Mouse (Mus musculus) forebrain, postnatal 0 days (tissue): ENCODE results near the gene Pts. TPM values are rescaled to one million over a fixed set of nuclear protein-coding genes. Genes with fewer than 3 reads are reported as not detected.

ENCODE experiments used
- ATAC-seq: fragments of 200-750 bp; cut with Nextera tagmentation; 2 replicates; pipeline ENCODE4 v1.8.0; 2017; ENCODE audit warnings: mild to moderate bottlenecking, moderate library complexity
- DNase-seq: peaks from one replicate; pipeline ENCODE4 v3.0.0-alpha.2; 2015
- H3K27ac ChIP-seq: fragments of 300-500 bp; sonication (generic); 2 replicates; pipeline ENCODE4 v1.5.1; 2014; ENCODE audit warnings: low read depth, mild to moderate bottlenecking, antibody characterized with exemption, low read length, moderate library complexity, mixed read lengths
- H3K27me3 ChIP-seq: fragments of 300-500 bp; sonication (generic); 2 replicates; pipeline ENCODE4 v1.6.1; 2014; ENCODE audit warnings: mild to moderate bottlenecking, low read length, mixed read lengths; ENCODE audit not compliant: insufficient read depth
- H3K36me3 ChIP-seq: fragments of 300-500 bp; sonication (generic); 2 replicates; pipeline ENCODE4 v1.6.1; 2014; ENCODE audit warnings: mild to moderate bottlenecking, moderate library complexity; ENCODE audit not compliant: insufficient read depth
- H3K4me1 ChIP-seq: fragments of 300-500 bp; sonication (generic); 2 replicates; pipeline ENCODE4 v1.6.1; 2014; ENCODE audit warnings: antibody characterized with exemption; ENCODE audit not compliant: insufficient read depth
- H3K4me2 ChIP-seq: fragments of 300-500 bp; sonication (generic); 2 replicates; pipeline ENCODE4 v1.6.1; 2014; ENCODE audit warnings: low read depth, mild to moderate bottlenecking, moderate library complexity
- H3K4me3 ChIP-seq: fragments of 300-500 bp; sonication (generic); 2 replicates; pipeline ENCODE4 v1.5.1; 2014; ENCODE audit warnings: low read depth, low read length, mixed read lengths
- H3K9ac ChIP-seq: fragments of 300-500 bp; sonication (generic); 2 replicates; pipeline ENCODE4 v1.6.1; 2014; ENCODE audit warnings: mild to moderate bottlenecking
- H3K9me3 ChIP-seq: fragments of 300-500 bp; sonication (generic); 2 replicates; pipeline ENCODE4 v1.6.1; 2016; ENCODE audit warnings: low read length
- CTCF ChIP-seq: sonication (generic); IDR thresholded peaks from 2 replicates; pipeline ENCODE4 v1.5.1; 2016; ENCODE audit warnings: antibody characterized with exemption, control low read depth, low read depth
- WGBS: fragments of 180-500 bp; shearing (Covaris S2); extraction: QIAGEN DNeasy Blood & Tissue Kit; methylation state at CpG from one replicate; pipeline ENCODE4 v1.1.7; 2014; 5-methylcytosine and 5-hydroxymethylcytosine counted together
- polyA plus RNA-seq: library from polyadenylated mRNA; unstranded; fragments of >200 nt; fragmentation: Nextera tagmentation; extraction: Ambion mirVana; gene quantifications from 2 replicates; pipeline ENCODE4 v1.2.1, GENCODE M21; 2015
- total RNA-seq: library from RNA; depleted of rRNA; stranded (reverse); fragments of >200 nt; gene quantifications from 2 replicates; pipeline ENCODE4 v1.2.3, GENCODE M21; 2014

The Pts gene
- total and polyA plus RNA-seq, 2 experiments from 2014 or later, result 83.7 to 112 TPM

DNA sequence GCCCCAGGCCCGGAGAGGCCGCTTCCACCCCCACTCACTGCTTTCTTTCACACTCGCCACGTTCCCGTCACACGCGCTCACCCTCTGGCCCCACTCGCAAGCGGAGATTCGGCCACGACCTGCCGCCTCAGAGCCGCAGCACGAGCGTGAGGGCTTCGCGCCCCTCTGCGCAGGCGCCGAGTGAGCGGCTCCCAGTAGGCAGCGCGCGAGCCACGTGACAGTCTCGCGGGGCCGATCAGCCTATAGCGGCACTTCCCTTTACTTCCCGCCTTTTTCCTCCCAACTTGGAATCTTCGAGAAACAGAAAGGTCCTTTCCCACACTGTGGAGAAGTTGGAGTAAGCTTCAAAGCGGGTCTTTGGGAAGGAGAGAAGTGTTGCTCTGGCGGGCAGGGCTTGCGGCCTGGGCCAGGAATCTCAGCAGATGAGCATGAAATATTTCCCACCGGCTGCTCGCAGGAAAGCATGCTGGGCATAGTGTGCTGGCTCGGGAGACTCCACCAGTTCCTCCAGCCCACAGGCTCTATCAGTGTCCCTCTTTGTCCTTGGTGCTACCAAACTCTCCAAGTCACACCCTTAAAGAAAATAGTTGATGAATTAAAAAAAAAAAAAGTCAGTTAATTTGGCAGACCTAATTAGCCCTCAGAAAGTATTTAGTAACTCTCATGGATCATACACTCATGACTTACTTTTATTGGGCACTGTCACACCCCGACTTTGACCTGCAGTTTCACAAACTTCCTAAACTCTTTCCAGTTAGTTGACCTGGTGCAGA lies 32.8 kb upstream of the Pts start, which contains the start of gene Tex12:
Tex12 (minus strand) TSS at position 181 of the 773 bp plus-strand sequence.
- H3K9ac ChIP-seq, result no peak within 1 kb of the TSS
- no peaks in the 10 kb centered on the region for H3K4me1 ChIP-seq
- H3K27ac ChIP-seq, result no peak within 1 kb of the TSS
- H3K9me3 ChIP-seq, result no peaks in the 10 kb centered on the region
- DNase-seq, result no peak
- H3K4me3 ChIP-seq, result no peak within 1 kb of the TSS
- H3K4me2 ChIP-seq, result no peak within 1 kb of the TSS
- ATAC-seq, result no peak
- 92% methylated on average over 38 of the region's 38 CpGs for WGBS
- H3K36me3 ChIP-seq, result no peaks in the 10 kb centered on the region
- no peaks in the 10 kb centered on the region for H3K27me3 ChIP-seq
- TF ChIP-seq CTCF, result no peak

DNA sequence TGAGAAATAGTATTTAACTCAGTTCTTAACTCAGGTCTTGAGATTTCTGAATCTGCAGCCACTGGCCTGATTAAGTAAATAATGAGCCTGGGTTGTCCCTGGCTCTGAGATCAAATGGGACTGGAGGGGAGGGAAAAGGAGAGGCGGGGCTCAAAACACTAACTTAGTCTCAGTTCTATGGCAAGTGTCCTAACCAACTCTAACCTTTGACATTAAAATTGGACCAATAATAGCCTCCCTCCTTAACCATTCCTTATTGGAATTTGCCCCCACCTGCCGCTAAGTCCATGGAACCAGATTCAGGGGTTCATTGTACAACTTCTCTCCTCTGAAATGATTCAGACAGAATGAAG lies 26.5 kb upstream of the Pts start, which contains the start of gene Bco2:
Bco2 (minus strand) TSS at position 88 of the 353 bp plus-strand sequence.
- peak; percentile 67 for ATAC-seq
- Histone ChIP-seq H3K36me3 (no peaks in the 10 kb centered on the region), H3K4me2 (peak within 1 kb of the TSS; percentile 47), H3K27ac (peak within 1 kb of the TSS; percentile 57), H3K4me3 (peak within 1 kb of the TSS; percentile 17), H3K9me3 (no peaks in the 10 kb centered on the region), H3K27me3 (no peaks in the 10 kb centered on the region), H3K9ac (peak within 1 kb of the TSS; percentile 34; the same call in 1 of the 2 replicates), H3K4me1 (peaks cover 7% of the 10 kb centered on the region; the same call in 1 of the 2 replicates)
- no peak for TF ChIP-seq CTCF
- DNase-seq, result no peak
- WGBS, result 5% methylated on average over 2 of the region's 2 CpGs

DNA sequence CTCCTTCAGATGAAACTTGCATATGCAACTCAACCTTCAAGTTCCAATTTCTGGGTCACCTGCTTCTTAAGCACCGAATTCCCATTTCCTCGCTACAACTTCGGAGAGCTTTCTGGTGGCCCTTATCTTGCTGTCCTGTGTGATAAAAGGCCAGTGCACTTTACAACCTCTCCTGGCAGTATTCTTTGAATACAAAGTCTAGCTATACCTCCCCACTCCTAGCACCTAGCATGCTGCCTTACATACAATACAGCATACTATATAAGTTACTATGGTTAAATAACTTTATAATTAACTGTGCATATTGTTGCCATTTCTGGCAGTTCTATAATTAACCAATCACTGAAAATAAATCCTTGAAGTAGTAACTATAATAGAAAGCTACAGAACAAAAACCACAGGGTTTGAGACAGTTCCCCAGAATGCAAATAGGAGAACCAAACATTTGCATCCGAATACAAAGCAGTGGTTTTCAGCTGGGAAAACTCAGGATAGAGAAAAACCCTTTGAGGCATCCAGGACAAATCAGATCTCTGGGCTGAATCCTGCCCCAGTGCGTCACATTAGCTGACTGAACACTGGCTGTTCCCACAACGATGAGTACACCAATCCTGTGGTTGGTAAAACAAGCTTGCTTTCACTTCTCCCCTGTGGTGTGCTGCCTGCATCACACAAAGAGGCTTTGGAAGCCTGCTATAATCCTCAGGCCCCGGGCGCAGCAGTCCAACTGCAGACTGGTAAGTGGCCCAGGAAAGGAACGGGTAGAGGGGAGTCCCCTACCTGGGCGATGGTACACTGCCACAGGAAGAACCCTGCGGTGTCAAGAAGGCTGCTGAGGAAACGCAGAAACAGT lies 25.9 kb upstream of the Pts start, which contains the start of gene Il18:
Il18 (plus strand) TSS at position 587 of the 853 bp plus-strand sequence.
- peak within 1 kb of the TSS; percentile 17 for H3K4me3 ChIP-seq
- no peaks in the 10 kb centered on the region for H3K36me3 ChIP-seq
- H3K9ac ChIP-seq, result peak within 1 kb of the TSS; percentile 34; the same call in 1 of the 2 replicates
- H3K27ac ChIP-seq, result peak within 1 kb of the TSS; percentile 57
- DNase-seq, result peak; percentile 80
- ATAC-seq, result peak; percentile 99
- 10% methylated on average over 12 of the region's 12 CpGs for WGBS
- no peak for TF ChIP-seq CTCF
- peaks cover 7% of the 10 kb centered on the region; the same call in 1 of the 2 replicates for H3K4me1 ChIP-seq
- no peaks in the 10 kb centered on the region for H3K27me3 ChIP-seq
- H3K4me2 ChIP-seq, result peak within 1 kb of the TSS; percentile 47
- no peaks in the 10 kb centered on the region for H3K9me3 ChIP-seq

DNA sequence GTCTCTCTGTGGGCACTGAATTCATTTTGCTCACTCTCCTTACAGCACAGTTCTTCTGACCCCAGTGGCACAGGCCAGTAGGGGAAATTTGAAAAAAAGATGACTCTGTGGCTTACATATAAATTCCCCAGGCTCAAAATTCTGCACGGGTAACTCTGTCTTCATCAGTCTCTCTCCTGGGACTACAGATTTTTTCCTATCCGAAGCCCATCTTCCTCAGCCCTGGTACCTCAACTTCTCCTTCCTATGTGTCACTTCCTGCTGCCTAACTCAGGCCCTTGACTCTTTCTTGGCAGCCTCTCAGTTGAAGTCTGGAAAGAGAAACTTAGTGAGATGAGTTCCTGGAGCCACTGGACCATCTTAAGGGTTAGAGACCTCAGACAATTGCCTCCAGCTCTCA lies 25.0 kb upstream of the Pts start:
- Histone ChIP-seq H3K36me3 (no peaks in the 10 kb centered on the region), H3K27ac (no peak overlapping the region), H3K4me1 (peaks cover 7% of the 10 kb centered on the region; the same call in 1 of the 2 replicates), H3K4me3 (no peak overlapping the region), H3K27me3 (no peaks in the 10 kb centered on the region), H3K4me2 (no peak overlapping the region), H3K9ac (no peak overlapping the region), H3K9me3 (no peaks in the 10 kb centered on the region)
- no peak for ATAC-seq
- WGBS, result 96% methylated on average over 2 of the region's 2 CpGs
- TF ChIP-seq CTCF, result no peak
- DNase-seq, result no peak

DNA sequence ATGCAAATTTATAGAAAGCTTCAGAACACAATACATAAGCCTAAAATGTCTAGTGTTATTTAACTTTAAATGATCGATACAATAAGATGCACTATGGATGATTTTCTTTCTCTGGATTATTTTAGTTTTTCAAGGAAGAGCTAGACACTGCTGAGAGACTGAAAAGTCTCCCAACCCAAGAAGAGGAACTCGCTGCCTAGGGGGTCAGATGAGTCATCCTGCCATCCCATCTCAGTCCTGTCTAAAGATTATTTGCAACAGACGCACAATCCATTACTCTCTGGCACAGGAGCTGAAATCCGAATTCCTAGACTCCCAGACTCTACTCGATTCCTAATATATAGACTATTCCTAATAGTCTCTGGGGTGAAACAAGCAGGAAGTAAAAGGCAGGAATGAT lies 23.7 kb upstream of the Pts start:
- Histone ChIP-seq H3K36me3 (no peaks in the 10 kb centered on the region), H3K4me3 (no peak overlapping the region), H3K4me1 (peaks cover 7% of the 10 kb centered on the region; the same call in 1 of the 2 replicates), H3K27ac (no peak overlapping the region), H3K9me3 (no peaks in the 10 kb centered on the region), H3K4me2 (no peak overlapping the region), H3K27me3 (no peaks in the 10 kb centered on the region), H3K9ac (no peak overlapping the region)
- WGBS, result 87% methylated on average over 5 of the region's 5 CpGs
- no peak for TF ChIP-seq CTCF
- no peak for ATAC-seq
- DNase-seq, result no peak

DNA sequence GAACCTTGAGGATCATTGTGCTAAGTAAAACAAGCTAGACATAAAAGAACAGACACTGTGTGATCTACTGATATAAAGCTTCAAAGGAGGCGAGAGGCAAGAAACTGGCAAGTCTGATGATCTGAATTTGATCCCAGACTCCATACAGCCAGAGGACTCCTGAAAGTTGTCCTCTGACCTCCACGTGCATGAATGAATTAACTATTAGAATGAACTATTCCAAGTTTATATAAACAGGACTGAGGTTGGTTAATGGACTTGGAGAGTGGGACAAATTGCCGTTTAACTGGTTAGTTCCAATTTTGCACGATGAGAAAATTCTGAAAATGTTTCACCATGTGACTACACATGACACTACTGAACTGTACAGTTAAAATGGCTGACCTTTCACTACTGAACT lies 20.4 kb upstream of the Pts start:
- H3K4me2 ChIP-seq, result no peak overlapping the region
- no peaks in the 10 kb centered on the region for H3K36me3 ChIP-seq
- no peak overlapping the region for H3K27ac ChIP-seq
- no peak for TF ChIP-seq CTCF
- no peaks in the 10 kb centered on the region for H3K27me3 ChIP-seq
- DNase-seq (no peak), ATAC-seq (no peak)
- H3K9ac ChIP-seq, result no peak overlapping the region
- H3K9me3 ChIP-seq, result no peaks in the 10 kb centered on the region
- H3K4me1 ChIP-seq, result no peaks in the 10 kb centered on the region; the same call in 1 of the 2 replicates
- H3K4me3 ChIP-seq, result no peak overlapping the region
- 88% methylated on average over 4 of the region's 4 CpGs for WGBS
